Mouse (Mus musculus) urinary bladder, postnatal 14 days (tissue): ENCODE data around the gene Ifna2.

ENCODE experiments used
- DNase-seq: peaks from one replicate; pipeline ENCODE4 v3.0.0; 2021; ENCODE audit warnings: low spot score

The Ifna2 gene

DNA sequence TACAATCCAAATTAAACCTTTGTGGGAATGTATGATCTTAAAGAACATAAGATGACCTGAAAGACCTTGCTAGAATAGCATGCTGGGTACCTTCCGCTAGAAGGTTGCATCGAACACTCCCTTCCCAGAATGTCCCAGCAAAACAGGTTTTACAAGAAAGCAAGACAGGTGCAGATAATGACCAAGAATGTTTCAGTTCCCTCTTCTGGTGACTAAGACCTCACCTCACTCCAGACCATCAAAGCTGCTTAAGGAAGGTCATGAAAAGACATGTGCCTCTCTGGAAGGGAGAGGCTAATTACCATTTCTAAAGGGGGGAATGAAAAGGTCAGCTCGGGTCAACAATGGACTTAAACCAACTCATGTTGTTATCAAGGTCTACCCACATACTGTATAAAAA, 30.1 kb downstream of the Ifna2 start:
- no peak for DNase-seq

DNA sequence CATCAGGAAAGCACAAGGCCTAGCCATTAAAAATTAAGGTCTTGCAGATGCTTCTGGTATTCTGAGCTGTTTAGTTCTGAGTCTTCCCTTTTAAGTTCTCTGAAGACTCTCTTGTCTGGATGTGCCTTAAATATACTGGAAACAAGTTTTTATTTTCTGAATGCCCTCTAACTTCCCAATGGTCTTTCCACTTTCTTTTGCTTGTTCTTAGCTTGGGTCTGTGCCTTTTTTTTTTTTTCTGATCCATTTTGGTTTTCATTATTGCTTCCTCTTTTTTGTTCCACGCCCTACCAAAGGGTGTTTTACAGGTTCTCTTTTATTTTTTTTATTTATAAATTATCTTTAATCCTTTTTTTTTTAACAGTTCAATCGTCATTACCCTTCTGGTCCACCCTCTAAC, 39.4 kb downstream of the Ifna2 start, which contains the start of gene Ifna13:
Gene Ifna13 (minus strand): TSS at position 101 of the 400 bp plus-strand sequence.
- no peak for DNase-seq

DNA sequence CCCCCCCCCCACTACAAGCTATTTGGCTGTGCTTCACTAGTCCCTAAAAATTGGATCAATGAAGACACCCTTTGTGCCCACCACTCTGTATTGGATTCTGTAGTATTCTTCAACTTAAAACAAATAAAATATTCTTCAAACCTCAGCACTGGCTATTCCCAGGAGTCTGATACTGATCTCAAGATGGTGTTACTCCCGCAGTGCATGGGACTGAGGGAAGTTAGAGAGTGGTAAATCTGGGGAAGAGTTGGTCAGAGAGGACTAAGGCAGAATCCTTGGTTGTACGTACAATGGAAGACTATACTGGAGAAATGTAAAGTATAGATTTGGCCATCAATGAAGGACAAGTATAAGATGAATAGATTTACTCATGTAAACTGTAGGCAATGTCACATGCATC, 41.2 kb downstream of the Ifna2 start:
- DNase-seq: no peak

DNA sequence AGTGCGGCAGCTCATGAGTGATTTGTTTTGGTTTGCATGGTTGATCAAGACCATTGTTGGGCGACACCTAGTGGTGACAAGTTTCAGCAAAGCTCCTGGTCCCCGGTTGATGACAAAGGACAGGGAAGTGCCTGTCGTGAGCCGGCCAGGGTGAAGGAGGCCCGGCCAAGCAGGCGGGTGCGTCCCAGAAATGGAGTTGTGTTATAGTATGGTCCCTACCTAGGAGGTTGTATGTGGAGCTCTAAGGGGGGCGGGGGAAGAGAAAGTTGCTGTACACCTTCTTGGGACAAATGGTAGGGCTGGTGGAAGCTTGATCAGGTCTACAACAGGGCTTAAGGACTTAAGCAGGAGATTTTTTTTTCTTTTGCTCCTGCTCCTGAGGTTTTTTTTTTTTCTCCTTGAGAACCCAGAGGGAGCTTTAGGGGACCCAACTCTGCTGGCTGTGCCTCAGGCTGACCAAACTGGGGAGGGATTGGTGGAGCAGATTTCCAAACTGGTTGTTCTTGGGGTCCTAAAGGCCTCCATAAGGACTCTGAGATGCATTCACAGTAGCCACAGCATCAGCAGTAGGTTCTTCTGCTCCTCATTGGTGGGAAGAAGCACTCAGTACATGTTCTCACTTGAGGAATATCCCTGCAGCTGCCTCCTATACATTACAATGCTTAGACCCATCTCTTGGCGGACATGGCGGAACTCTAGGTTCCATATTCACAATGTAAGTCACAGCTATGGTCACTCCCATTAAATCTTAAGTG, 42.5 kb downstream of the Ifna2 start:
- DNase-seq: peak; percentile 96

DNA sequence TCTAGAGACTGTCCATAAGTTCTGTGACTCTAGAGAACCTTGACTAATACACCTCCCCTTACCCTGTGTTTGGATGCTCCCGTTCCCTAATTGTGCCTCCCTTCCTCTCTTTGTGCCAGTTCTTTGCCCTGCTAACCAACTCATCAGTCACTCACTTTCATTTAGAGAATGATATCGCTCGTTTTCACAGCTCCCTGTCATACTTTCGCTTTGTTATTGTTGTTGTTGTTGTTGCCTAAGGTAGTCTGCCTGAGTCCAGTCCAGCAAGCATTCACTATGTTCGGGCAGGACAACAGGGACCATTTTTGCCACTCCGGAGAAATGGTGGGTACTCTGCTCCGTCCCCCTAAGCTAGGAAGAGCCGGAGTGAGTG, 43.0 kb downstream of the Ifna2 start:
- DNase-seq: no peak

DNA sequence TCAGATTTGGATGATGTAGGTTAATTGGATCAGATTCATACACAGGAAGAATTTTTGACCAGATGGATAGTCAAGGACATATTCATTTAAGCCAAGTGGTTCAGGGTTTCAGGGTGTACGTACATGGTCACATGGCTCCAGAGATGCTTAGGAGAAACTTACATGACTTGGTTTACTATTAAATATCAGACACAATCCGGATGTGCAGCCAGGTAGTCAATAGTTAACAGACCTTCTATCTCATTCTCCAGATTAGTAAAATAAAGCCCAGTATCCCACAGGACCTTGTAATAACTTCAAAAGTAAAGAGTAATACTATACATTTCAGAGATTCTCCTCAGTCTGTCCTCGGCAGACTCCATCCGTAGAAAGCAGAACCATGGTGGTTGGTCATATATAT, 49.4 kb downstream of the Ifna2 start, which contains the start of gene C87499:
Gene C87499 (minus strand): TSS at position 101 of the 400 bp plus-strand sequence.
- DNase-seq: no peak
